Mouse (Mus musculus): ENCODE data around the gene Mettl24. TPM values are rescaled to one million over a fixed set of nuclear protein-coding genes. Genes with fewer than 3 reads are reported as not detected.

Mettl24 gene
- total RNA-seq, 2 experiments from 2014 or later: 0.49 to 0.71 TPM

Other genes with a start within 250 kb of the Mettl24 start
- not detected for gene Slc22a16, start 112.9 kb upstream of the Mettl24 start, total RNA-seq (2021)
- gene Ddo, start 53.3 kb upstream of the Mettl24 start, total RNA-seq (2021): 10 to 100 TPM; 20.2 to 25.9 TPM
- gene Cdc40, start 200.0 kb downstream of the Mettl24 start, total RNA-seq (2021): 1 to 10 TPM; 5.3 to 6.5 TPM
- under 1 TPM; 0.42 to 0.43 TPM for gene Wasf1, start 200.2 kb downstream of the Mettl24 start, total RNA-seq (2021)